Mouse (Mus musculus): ENCODE data around the gene Mob3b. TPM values are rescaled to one million over a fixed set of nuclear protein-coding genes. Genes with fewer than 3 reads are reported as not detected.

Mob3b gene
- polyA plus RNA-seq, 1 experiment from 2014 or later: 9.7 TPM

DNA sequence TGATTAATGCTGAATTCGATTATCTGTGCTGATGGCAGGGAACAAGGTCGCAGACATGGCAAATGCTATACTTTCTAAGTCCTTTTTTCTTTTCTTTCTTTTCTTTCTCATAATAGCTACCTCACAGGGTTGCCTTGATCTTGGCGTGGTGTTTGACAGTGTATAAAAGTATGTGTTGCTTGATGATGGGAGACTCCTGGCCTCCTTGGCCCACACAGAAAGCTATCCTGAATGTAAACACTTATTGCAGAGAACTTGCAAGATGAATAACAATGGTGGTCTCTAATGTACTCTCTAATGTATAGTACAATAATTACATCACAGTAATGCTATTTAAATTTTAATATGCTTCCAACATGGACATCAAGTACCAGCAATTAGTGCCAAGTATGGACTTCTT is 96.9 kb downstream of the Mob3b start:
- no peaks in the 10 kb centered on the region for H3K36me3 ChIP-seq (ENCODE audit: control insufficient read depth, insufficient read depth, low read length)
- H3K4me1 ChIP-seq (ENCODE audit: control insufficient read depth, insufficient read depth, low read length): peaks cover 4% of the 10 kb centered on the region
- no peaks in the 10 kb centered on the region for H3K27me3 ChIP-seq (ENCODE audit: control insufficient read depth, insufficient read depth, low read length)
- H3K4me3 ChIP-seq (ENCODE audit: low read depth, low read length): no peak overlapping the region
- no peak overlapping the region for H3K9ac ChIP-seq (ENCODE audit: low read length)
- H3K9me3 ChIP-seq (ENCODE audit: control insufficient read depth, low read length): no peaks in the 10 kb centered on the region
- no peak overlapping the region for H3K27ac ChIP-seq (replicated peaks; ENCODE audit: low read depth, low read length)
- WGBS: 86% methylated on average over 3 of the region's 3 CpGs
- ATAC-seq (ENCODE audit: insufficient number of reproducible peaks, low FRiP score, low TSS enrichment, low read depth) (no peak), DNase-seq (ENCODE audit: low spot score) (no peak)
- H3K4me2 ChIP-seq (ENCODE audit: low read depth, severe bottlenecking): no peak overlapping the region

- DNase-seq (ENCODE audit: low spot score) (no peak), ATAC-seq (ENCODE audit: insufficient number of reproducible peaks, low FRiP score, low TSS enrichment, low read depth) (no peak)
- peaks cover 5% of the 10 kb centered on the region; the same call in 1 of the 2 replicates for H3K4me1 ChIP-seq (ENCODE audit: control insufficient read depth, insufficient read depth, low read length)
- H3K9ac ChIP-seq (ENCODE audit: low read length): no peak overlapping the region
- no peak overlapping the region for H3K4me3 ChIP-seq (ENCODE audit: low read depth, low read length)
- WGBS: 90% methylated on average over 2 of the region's 2 CpGs
- H3K9me3 ChIP-seq (ENCODE audit: control insufficient read depth, low read length): no peaks in the 10 kb centered on the region
- H3K36me3 ChIP-seq (ENCODE audit: control insufficient read depth, insufficient read depth, low read length): no peaks in the 10 kb centered on the region
- no peak overlapping the region for H3K4me2 ChIP-seq (ENCODE audit: low read depth, severe bottlenecking)
- no peak overlapping the region for H3K27ac ChIP-seq (replicated peaks; ENCODE audit: low read depth, low read length)
- H3K27me3 ChIP-seq (ENCODE audit: control insufficient read depth, insufficient read depth, low read length): no peaks in the 10 kb centered on the region
Measured at GRCm38 (mm10) chr4:35054362-35054761, 102.9 kb downstream of the Mob3b start.

DNA sequence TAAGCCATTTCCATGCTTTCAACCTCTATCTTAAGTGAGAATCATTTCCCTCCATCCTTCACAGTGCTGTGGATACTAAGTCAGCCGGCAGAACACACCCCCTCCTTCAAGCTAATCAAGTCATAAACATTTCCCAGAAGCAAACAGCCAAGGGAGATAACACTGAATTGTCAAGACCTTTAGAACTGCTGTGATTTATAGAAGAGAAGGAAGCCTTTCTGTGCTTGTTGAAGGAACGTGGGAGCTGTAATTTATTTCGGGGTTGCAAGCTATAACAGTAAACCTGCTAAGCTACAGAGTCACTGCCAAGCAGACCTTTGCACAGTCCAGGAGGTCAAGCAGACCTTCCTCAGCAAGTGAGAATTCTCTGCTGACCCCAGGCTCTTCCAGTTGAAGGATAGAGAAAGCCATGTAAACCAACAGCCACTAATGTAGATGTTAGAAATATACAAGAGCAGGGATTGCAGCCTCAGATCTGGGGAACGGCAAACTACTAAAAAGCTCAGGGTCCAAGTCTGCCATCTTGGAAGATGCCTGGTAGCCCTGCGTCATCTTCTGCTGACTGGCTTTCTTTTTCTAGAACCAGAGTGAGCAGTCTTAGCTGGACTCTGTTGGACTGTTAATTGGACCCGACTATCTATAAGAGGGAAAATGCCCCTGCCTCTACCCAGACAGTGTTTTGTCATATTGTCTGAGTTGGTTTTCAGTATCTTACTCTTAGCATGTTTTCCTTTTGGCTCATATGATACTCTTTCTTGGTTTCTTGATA is 104.9 kb downstream of the Mob3b start:
- Histone ChIP-seq H3K27ac (replicated peaks; ENCODE audit: low read depth, low read length) (no peak overlapping the region), H3K4me1 (ENCODE audit: control insufficient read depth, insufficient read depth, low read length) (peaks cover 5% of the 10 kb centered on the region; the same call in 1 of the 2 replicates), H3K27me3 (ENCODE audit: control insufficient read depth, insufficient read depth, low read length) (no peaks in the 10 kb centered on the region), H3K9ac (ENCODE audit: low read length) (no peak overlapping the region), H3K4me2 (ENCODE audit: low read depth, severe bottlenecking) (no peak overlapping the region), H3K36me3 (ENCODE audit: control insufficient read depth, insufficient read depth, low read length) (no peaks in the 10 kb centered on the region), H3K4me3 (ENCODE audit: low read depth, low read length) (no peak overlapping the region), H3K9me3 (ENCODE audit: control insufficient read depth, low read length) (no peaks in the 10 kb centered on the region)
- DNase-seq (ENCODE audit: low spot score) (no peak), ATAC-seq (ENCODE audit: insufficient number of reproducible peaks, low FRiP score, low TSS enrichment, low read depth) (no peak)
- WGBS: 39% methylated on average over 6 of the region's 6 CpGs

DNA sequence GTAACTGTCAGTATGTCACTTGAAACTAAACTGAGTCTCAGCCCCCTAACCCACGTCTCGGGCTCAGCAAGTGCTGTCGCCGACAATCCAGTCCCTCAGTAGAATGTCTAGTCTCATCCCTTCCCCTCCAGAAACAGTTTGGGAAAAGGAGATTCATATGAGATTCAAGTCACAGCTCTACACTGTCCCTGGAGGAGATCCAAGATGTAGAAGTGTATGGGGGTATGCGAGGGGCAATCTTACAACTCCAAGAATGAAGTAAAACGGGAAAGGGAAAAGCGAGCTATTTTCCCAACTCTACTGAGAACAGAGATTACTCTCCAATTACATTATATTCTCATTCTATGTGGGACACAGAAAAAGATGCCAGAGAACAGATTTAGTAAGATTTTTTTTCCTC is 106.1 kb downstream of the Mob3b start:
- WGBS: 83% methylated on average over 7 of the region's 7 CpGs
- no peak overlapping the region for H3K4me2 ChIP-seq (ENCODE audit: low read depth, severe bottlenecking)
- ATAC-seq (ENCODE audit: insufficient number of reproducible peaks, low FRiP score, low TSS enrichment, low read depth) (no peak), DNase-seq (ENCODE audit: low spot score) (no peak)
- H3K36me3 ChIP-seq (ENCODE audit: control insufficient read depth, insufficient read depth, low read length): no peaks in the 10 kb centered on the region
- no peak overlapping the region for H3K9ac ChIP-seq (ENCODE audit: low read length)
- H3K27ac ChIP-seq (replicated peaks; ENCODE audit: low read depth, low read length): no peak overlapping the region
- H3K4me3 ChIP-seq (ENCODE audit: low read depth, low read length): no peak overlapping the region
- H3K27me3 ChIP-seq (ENCODE audit: control insufficient read depth, insufficient read depth, low read length): no peaks in the 10 kb centered on the region
- H3K4me1 ChIP-seq (ENCODE audit: control insufficient read depth, insufficient read depth, low read length): peaks cover 5% of the 10 kb centered on the region; the same call in 1 of the 2 replicates
- no peaks in the 10 kb centered on the region for H3K9me3 ChIP-seq (ENCODE audit: control insufficient read depth, low read length)

- Histone ChIP-seq H3K27ac (replicated peaks; ENCODE audit: low read depth, low read length) (no peak overlapping the region), H3K4me2 (ENCODE audit: low read depth, severe bottlenecking) (no peak overlapping the region), H3K36me3 (ENCODE audit: control insufficient read depth, insufficient read depth, low read length) (no peaks in the 10 kb centered on the region), H3K9ac (ENCODE audit: low read length) (no peak overlapping the region), H3K27me3 (ENCODE audit: control insufficient read depth, insufficient read depth, low read length) (no peaks in the 10 kb centered on the region), H3K4me1 (ENCODE audit: control insufficient read depth, insufficient read depth, low read length) (peaks cover 5% of the 10 kb centered on the region; the same call in 1 of the 2 replicates), H3K4me3 (ENCODE audit: low read depth, low read length) (no peak overlapping the region), H3K9me3 (ENCODE audit: control insufficient read depth, low read length) (no peaks in the 10 kb centered on the region)
- DNase-seq (ENCODE audit: low spot score): peak; percentile 24
- peak; percentile 39; the same call in 1 of the 2 replicates for ATAC-seq (ENCODE audit: insufficient number of reproducible peaks, low FRiP score, low TSS enrichment, low read depth)
- whole genome bisulfite sequencing: 25% methylated on average over 5 of the region's 5 CpGs
Measured at GRCm38 (mm10) chr4:35049742-35050058, 107.6 kb downstream of the Mob3b start.

DNA sequence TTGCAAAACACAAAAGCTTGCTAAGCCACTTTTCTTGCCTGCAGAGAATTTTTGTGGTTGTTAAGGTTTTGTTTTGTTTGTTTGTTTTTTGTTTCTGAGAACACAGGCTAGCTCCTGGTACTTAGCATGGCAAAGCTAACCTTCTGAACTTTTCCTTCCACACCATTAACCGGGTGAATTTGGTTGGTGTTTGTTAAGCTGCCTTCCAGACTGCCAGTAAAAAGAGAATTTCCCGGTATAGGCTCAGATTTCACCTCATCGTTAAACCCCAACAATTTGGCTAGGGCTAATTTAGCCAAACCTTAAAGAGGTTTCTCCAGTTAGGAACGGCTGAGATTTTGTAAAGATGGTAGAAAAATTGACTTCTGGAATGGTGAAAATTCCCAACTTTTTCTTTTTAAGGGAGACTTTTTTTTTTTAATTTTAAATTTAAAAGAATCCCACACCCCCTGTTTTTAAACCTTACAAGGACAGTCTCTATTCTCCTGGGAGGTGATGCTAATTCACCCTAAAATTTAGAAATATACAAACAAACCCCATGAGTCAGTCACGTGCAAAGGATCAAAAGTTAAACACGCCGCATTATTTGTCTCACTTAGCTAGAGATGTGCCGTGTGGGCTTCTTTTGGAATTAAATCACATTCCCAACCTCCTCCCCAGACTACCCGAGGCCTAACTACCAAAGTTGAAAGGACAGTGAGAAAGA is 108.1 kb downstream of the Mob3b start:
- DNase-seq (ENCODE audit: low spot score): peak; percentile 29
- WGBS: 19% methylated on average over 9 of the region's 9 CpGs
- H3K27ac ChIP-seq (replicated peaks; ENCODE audit: low read depth, low read length): no peak overlapping the region

GRCm38 (mm10) chr4:35040896-35041295 is 116.4 kb downstream of the Mob3b start:
- Histone ChIP-seq H3K4me3 (ENCODE audit: low read depth, low read length) (no peak overlapping the region), H3K27ac (replicated peaks; ENCODE audit: low read depth, low read length) (no peak overlapping the region), H3K9ac (ENCODE audit: low read length) (no peak overlapping the region), H3K27me3 (ENCODE audit: control insufficient read depth, insufficient read depth, low read length) (no peaks in the 10 kb centered on the region), H3K4me1 (ENCODE audit: control insufficient read depth, insufficient read depth, low read length) (no peaks in the 10 kb centered on the region), H3K36me3 (ENCODE audit: control insufficient read depth, insufficient read depth, low read length) (no peaks in the 10 kb centered on the region), H3K9me3 (ENCODE audit: control insufficient read depth, low read length) (no peaks in the 10 kb centered on the region), H3K4me2 (ENCODE audit: low read depth, severe bottlenecking) (no peak overlapping the region)
- 89% methylated on average over 5 of the region's 5 CpGs for WGBS
- DNase-seq (ENCODE audit: low spot score) (no peak), ATAC-seq (ENCODE audit: insufficient number of reproducible peaks, low FRiP score, low TSS enrichment, low read depth) (no peak)

More for the DNA sequence above, 108.1 kb downstream of the Mob3b start:
- Histone ChIP-seq H3K4me2 (ENCODE audit: low read depth, severe bottlenecking) (no peak overlapping the region), H3K36me3 (ENCODE audit: control insufficient read depth, insufficient read depth, low read length) (no peaks in the 10 kb centered on the region), H3K4me3 (ENCODE audit: low read depth, low read length) (no peak overlapping the region), H3K9ac (ENCODE audit: low read length) (no peak overlapping the region), H3K4me1 (ENCODE audit: control insufficient read depth, insufficient read depth, low read length) (peaks cover 5% of the 10 kb centered on the region; the same call in 1 of the 2 replicates), H3K27me3 (ENCODE audit: control insufficient read depth, insufficient read depth, low read length) (no peaks in the 10 kb centered on the region), H3K9me3 (ENCODE audit: control insufficient read depth, low read length) (no peaks in the 10 kb centered on the region)
- peak; percentile 44; the same call in 1 of the 2 replicates for ATAC-seq (ENCODE audit: insufficient number of reproducible peaks, low FRiP score, low TSS enrichment, low read depth)

DNA sequence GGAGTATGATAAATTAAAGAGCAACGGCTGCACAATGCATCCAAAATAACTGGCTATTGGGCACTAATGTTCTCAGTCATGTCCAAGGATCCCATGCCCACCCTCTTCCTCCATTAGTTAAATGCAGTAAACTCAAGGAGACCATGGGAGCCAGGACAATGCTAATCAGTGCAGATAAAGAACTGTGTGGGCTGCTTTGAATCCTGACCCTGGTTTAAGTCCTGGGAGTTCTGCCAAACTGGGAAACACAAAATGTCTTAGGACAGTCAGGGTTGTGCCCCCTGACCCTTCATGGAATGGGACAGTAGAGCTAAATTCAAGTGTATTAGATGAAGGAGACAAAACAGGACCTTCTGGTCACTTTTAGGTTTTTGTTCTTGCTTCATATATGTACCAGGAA is 117.0 kb downstream of the Mob3b start:
- Histone ChIP-seq H3K27me3 (ENCODE audit: control insufficient read depth, insufficient read depth, low read length) (no peaks in the 10 kb centered on the region), H3K9ac (ENCODE audit: low read length) (no peak overlapping the region), H3K36me3 (ENCODE audit: control insufficient read depth, insufficient read depth, low read length) (no peaks in the 10 kb centered on the region), H3K27ac (replicated peaks; ENCODE audit: low read depth, low read length) (no peak overlapping the region), H3K4me2 (ENCODE audit: low read depth, severe bottlenecking) (no peak overlapping the region), H3K9me3 (ENCODE audit: control insufficient read depth, low read length) (no peaks in the 10 kb centered on the region), H3K4me1 (ENCODE audit: control insufficient read depth, insufficient read depth, low read length) (no peaks in the 10 kb centered on the region), H3K4me3 (ENCODE audit: low read depth, low read length) (no peak overlapping the region)
- no peak for DNase-seq (ENCODE audit: low spot score)
- WGBS: 79% methylated on average over 1 of the region's 1 CpGs
- no peak for ATAC-seq (ENCODE audit: insufficient number of reproducible peaks, low FRiP score, low TSS enrichment, low read depth)
